Mouse (Mus musculus): ENCODE measurements around the gene Slco6d1.

GRCm38 (mm10) chr1:98554388-98554787 lies 133.5 kb downstream of the Slco6d1 start:
- no peak for TF ChIP-seq POLR2A (IDR thresholded peaks at IDR 0.05; ENCODE audit: borderline replicate concordance, extremely low read depth, insufficient read depth, insufficient read length, poor library complexity, severe bottlenecking)
- no peak for TF ChIP-seq CTCF (IDR thresholded peaks at IDR 0.05; ENCODE audit: borderline replicate concordance, extremely low read depth, insufficient read depth, insufficient read length)
